Mouse (Mus musculus) megakaryocyte, embryonic 14.5 days (primary cell): Measurements from ENCODE around the gene Nploc4.

Experiments used
- FLI1 ChIP-seq: IDR thresholded peaks from 2 replicates; pipeline ENCODE4 v1.6.1; 2012; ENCODE audit warnings: low read length, inconsistent platforms, mixed read lengths
- GATA1 ChIP-seq: IDR thresholded peaks from 3 replicates; pipeline ENCODE4 v1.6.1; 2012; ENCODE audit warnings: mixed read lengths, low read length, inconsistent platforms, borderline replicate concordance

GRCm38 (mm10) chr11:120339978-120340513, 97.5 kb downstream of the Nploc4 start:
- TF ChIP-seq FLI1 (no peak), GATA1 (no peak)
